Mouse (Mus musculus): ENCODE results near the gene Gm572. TPM values are rescaled to one million over a fixed set of nuclear protein-coding genes. Genes with fewer than 3 reads are reported as not detected.

The Gm572 gene
- polyA plus RNA-seq, 1 experiment from 2014 or later: not detected

DNA sequence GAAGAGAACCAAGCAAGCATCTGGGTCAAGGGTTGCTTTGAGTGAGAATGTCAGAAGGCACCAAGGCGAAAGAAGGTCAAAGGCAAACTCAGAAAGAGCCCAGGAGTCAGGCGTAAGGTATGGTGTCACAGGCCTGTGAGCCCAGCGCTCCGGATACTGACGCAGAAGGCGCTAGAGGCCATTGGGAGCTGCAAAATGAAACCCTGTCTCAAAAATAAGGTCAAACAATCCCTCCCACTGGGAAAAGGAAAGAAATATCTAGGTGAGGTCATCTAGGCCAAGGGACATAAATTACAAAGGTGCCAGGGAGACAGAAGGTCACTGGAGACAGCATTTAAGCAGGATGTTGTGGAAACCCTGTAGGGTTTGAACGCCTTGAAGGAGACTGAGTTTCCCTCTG lies 35.0 kb downstream of the Gm572 start:
- peaks cover 5% of the 10 kb centered on the region for H3K4me1 ChIP-seq (ENCODE audit: insufficient read depth, low read depth, low read length)
- H3K27me3 ChIP-seq (replicated peaks; ENCODE audit: insufficient read depth, low read length): no peaks in the 10 kb centered on the region
- H3K4me3 ChIP-seq (ENCODE audit: low read depth, low read length): no peak overlapping the region
- 91% methylated on average over 7 of the region's 7 CpGs for WGBS
- TF ChIP-seq EP300 (IDR thresholded peaks at IDR 0.05) (no peak), CTCF (IDR thresholded peaks at IDR 0.05) (no peak)
- no peak overlapping the region for H3K4me2 ChIP-seq (replicated peaks; ENCODE audit: low read depth, low read length)
- no peak overlapping the region for H3K9ac ChIP-seq (replicated peaks; ENCODE audit: low read depth)
- DNase-seq (ENCODE audit: low spot score) (no peak), ATAC-seq (no peak)
- no peak overlapping the region for H3K27ac ChIP-seq (ENCODE audit: low read length)
- no peaks in the 10 kb centered on the region for H3K36me3 ChIP-seq (ENCODE audit: insufficient read depth, low read length)
- H3K9me3 ChIP-seq (ENCODE audit: low read length): no peaks in the 10 kb centered on the region

- H3K9me3 ChIP-seq (ENCODE audit: low read length): no peaks in the 10 kb centered on the region
- ATAC-seq: no peak
- no peaks in the 10 kb centered on the region; the same call in 1 of the 2 replicates for H3K4me1 ChIP-seq (ENCODE audit: insufficient read depth, low read depth, low read length)
- H3K27ac ChIP-seq (ENCODE audit: low read length): no peak overlapping the region
- no peaks in the 10 kb centered on the region for H3K36me3 ChIP-seq (ENCODE audit: insufficient read depth, low read length)
- H3K27me3 ChIP-seq (replicated peaks; ENCODE audit: insufficient read depth, low read length): no peaks in the 10 kb centered on the region
- H3K9ac ChIP-seq (replicated peaks; ENCODE audit: low read depth): no peak overlapping the region
- WGBS: 48% methylated on average over 1 of the region's 1 CpGs
- TF ChIP-seq CTCF (IDR thresholded peaks at IDR 0.05) (no peak), EP300 (IDR thresholded peaks at IDR 0.05) (no peak)
- no peak overlapping the region for H3K4me2 ChIP-seq (replicated peaks; ENCODE audit: low read depth, low read length)
- no peak for DNase-seq (ENCODE audit: low spot score)
- no peak overlapping the region for H3K4me3 ChIP-seq (ENCODE audit: low read depth, low read length)
These were observed 37.5 kb downstream of the Gm572 start for GRCm38 (mm10) chr4:148680505-148681067.

DNA sequence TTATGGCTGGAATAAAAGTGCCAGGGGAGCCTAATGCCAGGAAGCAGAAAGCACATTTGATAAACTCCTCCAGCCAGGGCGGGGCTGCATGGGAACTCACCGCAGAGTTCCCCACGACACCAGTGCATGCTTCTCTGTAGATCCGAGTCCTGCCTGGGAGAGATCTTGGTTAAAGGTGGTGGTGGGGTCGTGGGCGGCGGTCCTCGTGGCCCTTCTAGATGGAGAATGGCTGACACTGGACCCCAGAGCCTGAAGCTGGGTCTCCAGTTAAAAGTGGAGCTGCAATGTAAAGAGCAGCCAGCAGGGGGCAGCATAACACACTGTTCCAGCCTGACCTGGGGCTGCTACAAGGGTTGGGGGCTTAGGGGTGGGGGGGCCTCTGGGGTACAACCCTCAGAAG lies 38.3 kb downstream of the Gm572 start:
- DNase-seq (ENCODE audit: low spot score) (no peak), ATAC-seq (no peak)
- no peaks in the 10 kb centered on the region for H3K27me3 ChIP-seq (replicated peaks; ENCODE audit: insufficient read depth, low read length)
- H3K4me3 ChIP-seq (ENCODE audit: low read depth, low read length): no peak overlapping the region
- TF ChIP-seq CTCF (IDR thresholded peaks at IDR 0.05): peak; percentile 82
- TF ChIP-seq EP300 (IDR thresholded peaks at IDR 0.05): no peak
- H3K4me2 ChIP-seq (replicated peaks; ENCODE audit: low read depth, low read length): peak overlapping the region; percentile 38; the same call in 1 of the 2 replicates
- H3K36me3 ChIP-seq (ENCODE audit: insufficient read depth, low read length): no peaks in the 10 kb centered on the region
- no peaks in the 10 kb centered on the region for H3K9me3 ChIP-seq (ENCODE audit: low read length)
- no peak overlapping the region for H3K9ac ChIP-seq (replicated peaks; ENCODE audit: low read depth)
- H3K4me1 ChIP-seq (ENCODE audit: insufficient read depth, low read depth, low read length): no peaks in the 10 kb centered on the region; the same call in 1 of the 2 replicates
- WGBS: 16% methylated on average over 8 of the region's 8 CpGs
- H3K27ac ChIP-seq (ENCODE audit: low read length): no peak overlapping the region

- H3K4me3 ChIP-seq (ENCODE audit: low read depth, low read length): no peak overlapping the region
- no peaks in the 10 kb centered on the region for H3K36me3 ChIP-seq (ENCODE audit: insufficient read depth, low read length)
- no peak for DNase-seq (ENCODE audit: low spot score)
- ATAC-seq: no peak
- H3K27me3 ChIP-seq (replicated peaks; ENCODE audit: insufficient read depth, low read length): no peaks in the 10 kb centered on the region
- no peak overlapping the region for H3K27ac ChIP-seq (ENCODE audit: low read length)
- H3K9ac ChIP-seq (replicated peaks; ENCODE audit: low read depth): no peak overlapping the region
- 91% methylated on average over 4 of the region's 4 CpGs for WGBS
- TF ChIP-seq CTCF (IDR thresholded peaks at IDR 0.05) (no peak), EP300 (IDR thresholded peaks at IDR 0.05) (no peak)
- no peaks in the 10 kb centered on the region; the same call in 1 of the 2 replicates for H3K4me1 ChIP-seq (ENCODE audit: insufficient read depth, low read depth, low read length)
- H3K4me2 ChIP-seq (replicated peaks; ENCODE audit: low read depth, low read length): no peak overlapping the region
- no peaks in the 10 kb centered on the region for H3K9me3 ChIP-seq (ENCODE audit: low read length)
These were observed 39.8 kb downstream of the Gm572 start for GRCm38 (mm10) chr4:148682961-148683360.

DNA sequence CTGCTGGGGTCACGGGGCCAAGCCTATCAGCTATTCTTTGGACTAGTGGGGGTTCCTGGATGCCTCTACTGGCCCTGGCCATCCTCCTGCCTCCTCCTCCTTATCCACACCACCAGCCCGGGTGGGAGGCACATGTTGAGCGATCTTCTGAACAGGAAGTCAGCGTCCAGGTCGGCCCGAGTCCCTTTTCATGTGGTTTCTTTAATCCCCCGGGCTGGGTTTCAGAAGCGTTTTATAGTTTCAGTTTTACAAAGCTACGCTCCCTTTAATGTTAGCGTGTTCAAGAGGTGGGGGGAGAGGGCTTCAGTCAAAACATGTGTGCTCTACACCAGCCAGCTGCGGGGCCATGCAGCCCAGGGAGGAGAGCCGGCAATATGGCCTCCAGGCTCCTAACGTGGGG lies 40.4 kb downstream of the Gm572 start:
- H3K4me3 ChIP-seq (ENCODE audit: low read depth, low read length): no peak overlapping the region
- ATAC-seq (no peak), DNase-seq (ENCODE audit: low spot score) (no peak)
- no peaks in the 10 kb centered on the region for H3K36me3 ChIP-seq (ENCODE audit: insufficient read depth, low read length)
- no peaks in the 10 kb centered on the region for H3K9me3 ChIP-seq (ENCODE audit: low read length)
- H3K9ac ChIP-seq (replicated peaks; ENCODE audit: low read depth): no peak overlapping the region
- H3K4me2 ChIP-seq (replicated peaks; ENCODE audit: low read depth, low read length): no peak overlapping the region
- TF ChIP-seq EP300 (IDR thresholded peaks at IDR 0.05): no peak
- H3K27ac ChIP-seq (ENCODE audit: low read length): no peak overlapping the region
- 61% methylated on average over 13 of the region's 13 CpGs for WGBS
- no peaks in the 10 kb centered on the region; the same call in 1 of the 2 replicates for H3K4me1 ChIP-seq (ENCODE audit: insufficient read depth, low read depth, low read length)
- H3K27me3 ChIP-seq (replicated peaks; ENCODE audit: insufficient read depth, low read length): no peaks in the 10 kb centered on the region

DNA sequence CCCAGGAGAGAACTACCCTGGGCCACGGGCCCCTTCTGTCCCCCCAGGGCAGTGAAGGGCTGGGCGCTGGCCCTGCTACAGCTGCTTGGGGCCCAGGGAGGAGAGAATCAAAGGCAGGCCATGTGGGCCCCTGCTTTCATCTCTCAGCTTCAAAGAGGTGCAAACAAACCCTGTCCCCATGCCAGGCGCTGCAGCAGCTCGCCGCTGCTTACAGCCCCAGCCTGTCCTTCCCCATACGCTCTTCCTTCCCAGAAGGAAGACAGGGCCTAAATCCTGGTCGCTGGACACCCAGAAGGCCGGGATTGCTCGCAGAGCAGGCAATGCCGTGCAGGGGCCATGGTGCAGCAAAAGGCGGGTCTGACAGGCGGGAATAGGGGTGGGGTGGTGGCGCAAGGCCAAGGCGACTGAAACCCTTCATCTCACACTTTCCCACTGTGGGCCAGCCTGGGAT lies 43.4 kb downstream of the Gm572 start:
- Histone ChIP-seq H3K9ac (replicated peaks; ENCODE audit: low read depth) (no peak overlapping the region), H3K4me3 (ENCODE audit: low read depth, low read length) (no peak overlapping the region), H3K9me3 (ENCODE audit: low read length) (no peaks in the 10 kb centered on the region), H3K4me2 (replicated peaks; ENCODE audit: low read depth, low read length) (0 out of 2 replicates have a peak overlapping the region, but pooled peaks have one; percentile 8), H3K27ac (ENCODE audit: low read length) (no peak overlapping the region), H3K27me3 (replicated peaks; ENCODE audit: insufficient read depth, low read length) (no peaks in the 10 kb centered on the region), H3K4me1 (ENCODE audit: insufficient read depth, low read depth, low read length) (no peaks in the 10 kb centered on the region; the same call in 1 of the 2 replicates), H3K36me3 (ENCODE audit: insufficient read depth, low read length) (no peaks in the 10 kb centered on the region)
- DNase-seq (ENCODE audit: low spot score): no peak
- TF ChIP-seq CTCF (IDR thresholded peaks at IDR 0.05) (no peak), EP300 (IDR thresholded peaks at IDR 0.05) (no peak)
- peak; percentile 47 for ATAC-seq
- 21% methylated on average over 14 of the region's 14 CpGs for WGBS

Data from lung, postnatal 0 days (tissue).